Mouse (Mus musculus) colon, adult 2 months (tissue): ENCODE results near the gene Grrp1. TPM values are rescaled to one million over a fixed set of nuclear protein-coding genes. Genes with fewer than 3 reads are reported as not detected.

Experiments used
- polyA plus RNA-seq: library from polyadenylated mRNA; depleted of rRNA; stranded (reverse); fragments of >200 nt; gene quantifications from 2 replicates; pipeline ENCODE4 v1.2.3, GENCODE M21; 2012; rRNA removed

Grrp1 gene
- 9.7 and 12.6 TPM in 2 replicates for polyA plus RNA-seq

GRCm38 (mm10) chr4:134253722-134254324, at the start of gene Grrp1:
Gene Grrp1, minus strand, starts transcription at chr4:134254106.

GRCm38 (mm10) chr4:134287575-134288025, 33.7 kb upstream of the Grrp1 start, which contains the start of gene Pdik1l:
Gene Pdik1l, minus strand, starts transcription at chr4:134287895.

GRCm38 (mm10) chr4:134246719-134247258, 7.1 kb downstream of the Grrp1 start, which contains the start of gene Gm30191:
Gene Gm30191, plus strand, starts transcription at chr4:134246935.

GRCm38 (mm10) chr4:134245148-134245843, 8.6 kb downstream of the Grrp1 start, which contains the start of gene Zfp593:
Gene Zfp593, minus strand, starts transcription at chr4:134245592.

GRCm38 (mm10) chr4:134243516-134244250, 10.2 kb downstream of the Grrp1 start, which contains the start of gene E130218I03Rik:
Gene E130218I03Rik, plus strand, starts transcription at chr4:134243662.

DNA sequence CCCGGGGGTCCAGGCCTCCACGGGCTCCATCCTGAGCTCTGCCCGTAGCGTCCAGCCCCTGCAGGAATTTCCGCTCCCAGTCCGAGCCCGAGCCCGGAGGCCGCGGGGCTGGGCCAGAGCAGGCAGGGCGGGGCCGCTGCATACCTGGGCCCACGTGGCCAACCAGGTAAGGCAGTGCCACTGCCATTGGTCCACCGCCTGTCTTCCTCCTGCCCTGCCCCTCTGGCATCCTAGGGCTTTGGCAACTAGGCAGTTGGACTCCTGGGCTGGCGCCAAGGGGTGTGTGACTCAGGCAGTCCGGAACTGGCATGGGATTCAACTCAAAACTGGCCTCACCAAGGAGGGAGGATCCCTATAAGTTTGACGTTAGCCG, 15.6 kb downstream of the Grrp1 start, which contains the start of gene Cnksr1:
TSS of gene Cnksr1 (minus strand) at position 121 of the 373 bp plus-strand sequence.

GRCm38 (mm10) chr4:134227194-134227593, 26.7 kb downstream of the Grrp1 start, which contains the start of gene Catsper4:
Gene Catsper4, minus strand, starts transcription at chr4:134227383.

GRCm38 (mm10) chr4:134202904-134203303, 51.0 kb downstream of the Grrp1 start, which contains the start of gene Gm7534:
Gene Gm7534, minus strand, starts transcription at chr4:134203004.

Other genes with a start within 250 kb of the Grrp1 start
- gene Lin28a, start 235.3 kb downstream of the Grrp1 start, polyA plus RNA-seq: not detected in 2 replicates
- gene Zfp683, start 200.3 kb downstream of the Grrp1 start, polyA plus RNA-seq: 0.12 and 0.52 TPM in 2 replicates
- 47.0 and 49.2 TPM in 2 replicates for gene Crybg2, start 193.3 kb downstream of the Grrp1 start, polyA plus RNA-seq
- gene Cd52, start 159.0 kb downstream of the Grrp1 start, polyA plus RNA-seq: 22.1 and 23.8 TPM in 2 replicates
- gene Ubxn11, start 151.5 kb downstream of the Grrp1 start, polyA plus RNA-seq: 5.9 and 6.5 TPM in 2 replicates
- 879 and 909 TPM in 2 replicates for gene Sh3bgrl3, start 125.3 kb downstream of the Grrp1 start, polyA plus RNA-seq
- gene Cep85, start 67.0 kb downstream of the Grrp1 start, polyA plus RNA-seq: 15.9 and 20.1 TPM in 2 replicates
- gene Gm7534, start 51.1 kb downstream of the Grrp1 start, polyA plus RNA-seq: not detected in 2 replicates
- 0.49 and 1.7 TPM in 2 replicates for gene Catsper4, start 26.7 kb downstream of the Grrp1 start, polyA plus RNA-seq
- gene Cnksr1, start 15.7 kb downstream of the Grrp1 start, polyA plus RNA-seq: 31.8 and 36.7 TPM in 2 replicates
- not detected in 2 replicates for gene E130218I03Rik, start 10.4 kb downstream of the Grrp1 start, polyA plus RNA-seq
- 8.8 and 9.7 TPM in 2 replicates for gene Zfp593, start 8.5 kb downstream of the Grrp1 start, polyA plus RNA-seq
- gene Gm30191, start 7.2 kb downstream of the Grrp1 start, polyA plus RNA-seq: not detected in 2 replicates
- gene Pdik1l, start 33.8 kb upstream of the Grrp1 start, polyA plus RNA-seq: 2.1 and 3.5 TPM in 2 replicates
- gene Trim63, start 61.0 kb upstream of the Grrp1 start, polyA plus RNA-seq: not detected in 2 replicates
- 0.24 and 0.33 TPM in 2 replicates for gene Slc30a2, start 89.1 kb upstream of the Grrp1 start, polyA plus RNA-seq
- 0.56 and 2.1 TPM in 2 replicates for gene Extl1, start 129.7 kb upstream of the Grrp1 start, polyA plus RNA-seq
- 46.8 and 53.2 TPM in 2 replicates for gene Pafah2, start 142.2 kb upstream of the Grrp1 start, polyA plus RNA-seq
- gene Stmn1, start 214.2 kb upstream of the Grrp1 start, polyA plus RNA-seq: 11.4 and 14.9 TPM in 2 replicates
- gene Paqr7, start 242.6 kb upstream of the Grrp1 start, polyA plus RNA-seq: 18.1 and 20.5 TPM in 2 replicates